Mouse (Mus musculus) adrenal gland, postnatal 10 days (tissue): Measurements from ENCODE around the gene Usp39. TPM values are rescaled to one million over a fixed set of nuclear protein-coding genes. Genes with fewer than 3 reads are reported as not detected.

Experiments
- DNase-seq: peaks from one replicate; pipeline ENCODE4 v3.0.0; 2021; ENCODE audit warnings: mixed read lengths
- total RNA-seq, 2 experiments: library from RNA; stranded (reverse); gene quantifications; 2 replicates each; pipeline ENCODE4 v1.2.3; 2021

Usp39 gene
- total RNA-seq, 2 experiments from 2014 or later, result 28.4 to 29.3 TPM

- DNase-seq, result no peak
Measured at GRCm38 (mm10) chr6:72302349-72302925, 42.5 kb downstream of the Usp39 start.

- DNase-seq, result no peak
Measured at GRCm38 (mm10) chr6:72297825-72298224, 47.2 kb downstream of the Usp39 start.

- no peak for DNase-seq
Measured at GRCm38 (mm10) chr6:72292972-72293651, 51.9 kb downstream of the Usp39 start.

- DNase-seq, result no peak
Measured at GRCm38 (mm10) chr6:72289484-72289883, 55.5 kb downstream of the Usp39 start.

- peak; percentile 60 for DNase-seq
Measured at GRCm38 (mm10) chr6:72283914-72284313, 61.1 kb downstream of the Usp39 start.

GRCm38 (mm10) chr6:72280410-72280998 lies 64.5 kb downstream of the Usp39 start:
- no peak for DNase-seq

GRCm38 (mm10) chr6:72279505-72279904 lies 65.5 kb downstream of the Usp39 start:
- no peak for DNase-seq

- DNase-seq, result no peak
Measured at GRCm38 (mm10) chr6:72278835-72279234, 66.1 kb downstream of the Usp39 start.

GRCm38 (mm10) chr6:72277508-72278166 lies 67.3 kb downstream of the Usp39 start:
- DNase-seq, result no peak

- DNase-seq, result no peak
Measured at GRCm38 (mm10) chr6:72276972-72277441, 68.0 kb downstream of the Usp39 start.

- no peak for DNase-seq
Measured at GRCm38 (mm10) chr6:72276141-72276540, 68.8 kb downstream of the Usp39 start.

- no peak for DNase-seq
Measured at GRCm38 (mm10) chr6:72275527-72275926, 69.5 kb downstream of the Usp39 start.

- no peak for DNase-seq
Measured at GRCm38 (mm10) chr6:72273153-72273552, 71.8 kb downstream of the Usp39 start.

GRCm38 (mm10) chr6:72272161-72272696 lies 72.8 kb downstream of the Usp39 start:
- no peak for DNase-seq

GRCm38 (mm10) chr6:72270952-72271519 lies 73.9 kb downstream of the Usp39 start:
- no peak for DNase-seq

- DNase-seq, result no peak
Measured at GRCm38 (mm10) chr6:72270258-72270657, 74.7 kb downstream of the Usp39 start.

Other genes with a start within 250 kb of the Usp39 start
- 100 to 1,000 TPM in 1 of 2 experiments, 10 to 100 TPM in 1; 98.6 to 160 TPM for gene St3gal5, start 247.6 kb downstream of the Usp39 start, total RNA-seq
- gene Atoh8, start 109.6 kb downstream of the Usp39 start, total RNA-seq, result 1 to 10 TPM; 7.0 to 7.9 TPM
- gene Sftpb, start 40.6 kb downstream of the Usp39 start, total RNA-seq, result under 1 TPM in 1 of 2 experiments, not detected in 1; 0.24 TPM
- gene 0610030E20Rik, start 2.1 kb upstream of the Usp39 start, total RNA-seq, result 10 to 100 TPM; 26.6 to 29.5 TPM
- 10 to 100 TPM; 27.8 to 27.9 TPM for gene Tmem150a, start 10.3 kb upstream of the Usp39 start, total RNA-seq
- gene Rnf181, start 21.8 kb upstream of the Usp39 start, total RNA-seq, result 100 to 1,000 TPM; 176 to 188 TPM
- gene Vamp5, start 35.3 kb upstream of the Usp39 start, total RNA-seq, result 10 to 100 TPM; 25.2 to 46.6 TPM
- gene Vamp8, start 45.5 kb upstream of the Usp39 start, total RNA-seq, result 100 to 1,000 TPM; 109 to 123 TPM
- 10 to 100 TPM; 42.4 to 42.7 TPM for gene Ggcx, start 69.1 kb upstream of the Usp39 start, total RNA-seq
- gene Mat2a, start 94.4 kb upstream of the Usp39 start, total RNA-seq, result 100 to 1,000 TPM; 225 to 245 TPM
- gene Sh2d6, start 176.5 kb upstream of the Usp39 start, total RNA-seq, result under 1 TPM; 0.27 to 0.48 TPM
- gene Capg, start 199.2 kb upstream of the Usp39 start, total RNA-seq, result 10 to 100 TPM; 28.1 to 33.5 TPM